Mouse (Mus musculus): Measurements from ENCODE around the gene St7l.

DNA sequence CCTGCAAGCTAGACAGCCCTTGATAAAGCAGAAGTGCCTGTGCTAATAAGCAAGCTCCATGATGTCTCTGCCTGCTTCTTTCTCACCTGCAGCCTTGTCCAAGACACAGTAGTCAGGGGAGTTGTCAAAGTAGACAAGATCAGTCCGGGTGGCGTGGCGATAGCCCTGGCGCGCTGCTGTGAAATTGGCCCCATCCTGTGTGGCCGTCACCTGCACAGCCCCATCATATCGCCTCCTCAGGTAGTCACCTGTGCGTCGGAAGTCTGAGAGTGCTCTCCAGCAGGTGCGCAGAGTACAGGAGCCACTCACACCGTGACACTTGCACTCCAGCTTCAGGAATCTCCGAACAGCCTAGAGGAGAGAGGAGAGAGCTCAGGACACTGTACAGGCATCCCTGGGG lies 87.1 kb downstream of the St7l start:
- TF ChIP-seq CTCF (IDR thresholded peaks at IDR 0.05; ENCODE audit: borderline replicate concordance, extremely low read depth, insufficient read depth, insufficient read length): no peak
- TF ChIP-seq POLR2A (IDR thresholded peaks at IDR 0.05; ENCODE audit: borderline replicate concordance, extremely low read depth, insufficient read depth, insufficient read length, poor library complexity, severe bottlenecking): no peak
